Mouse (Mus musculus) frontal cortex, postnatal 14 days (tissue): ENCODE data around the gene Trim67.

Experiments used
- DNase-seq, 2 experiments: peaks; one replicate each; pipeline ENCODE4 v3.0.0; 2022; ENCODE audit warnings: low spot score in 2 of 2

Trim67 gene

GRCm38 (mm10) chr8:124792708-124793107 is at the start of gene Trim67:
Gene Trim67 (plus strand): TSS chr8:124793092.
- peak in 1 of 2 experiments; percentile 61 for DNase-seq

GRCm38 (mm10) chr8:124746661-124747060 is 46.2 kb upstream of the Trim67 start:
- DNase-seq, result no peak

GRCm38 (mm10) chr8:124751191-124751590 is 41.7 kb upstream of the Trim67 start:
- no peak for DNase-seq

DNA sequence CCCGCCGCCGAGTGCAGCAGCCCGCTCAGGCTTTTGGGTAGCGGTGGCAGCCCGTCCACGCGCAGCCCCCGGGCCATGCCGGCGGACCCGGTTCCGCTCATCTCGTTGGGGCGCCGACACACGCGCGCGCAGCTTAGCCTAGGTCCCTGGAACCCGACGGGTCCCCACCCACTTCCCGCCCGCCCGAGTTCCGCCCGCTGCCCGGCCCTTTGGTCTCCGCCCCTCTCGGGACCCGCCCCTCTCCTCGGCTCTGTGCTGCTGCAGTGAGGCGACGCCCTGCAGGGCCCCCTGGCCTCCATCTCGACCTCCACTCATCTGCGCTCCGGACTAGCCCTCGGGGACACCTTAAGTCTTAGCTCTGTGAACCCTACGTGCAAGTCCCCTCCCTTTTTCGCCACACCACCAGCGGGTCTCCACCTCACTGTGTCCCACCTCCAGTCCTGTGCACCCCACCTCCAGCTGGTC is 41.2 kb upstream of the Trim67 start, which contains the start of gene Fam89a:
Gene Fam89a (minus strand): TSS at position 124 of the 465 bp plus-strand sequence.
- DNase-seq, result no peak

DNA sequence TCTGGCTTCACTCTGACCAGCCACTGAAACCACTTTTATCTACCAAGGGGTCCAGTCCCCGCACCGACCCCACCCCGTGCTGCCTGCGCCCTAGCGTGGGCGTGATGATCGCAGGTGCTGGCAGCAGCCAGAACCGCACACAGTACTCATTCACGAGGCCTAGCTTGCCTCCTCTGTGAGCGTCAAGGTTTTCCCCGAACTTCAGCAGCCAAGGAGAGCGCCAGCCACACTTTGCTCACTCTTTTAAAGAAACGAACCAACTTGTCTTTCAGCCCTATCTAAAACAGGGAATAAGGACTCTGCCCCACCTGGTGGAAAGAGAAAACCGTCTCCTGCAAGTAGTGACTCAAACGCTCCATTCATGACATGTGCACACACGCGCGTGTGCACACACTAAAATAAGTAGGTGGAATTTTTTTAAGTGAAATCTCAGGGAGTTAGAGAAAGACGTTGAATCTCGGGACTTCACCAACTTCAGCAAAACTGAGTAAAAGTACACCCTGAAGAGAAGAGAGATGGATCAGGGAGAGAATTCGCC is 40.5 kb upstream of the Trim67 start:
- no peak for DNase-seq

- DNase-seq, result peak in 1 of 2 experiments; percentile 52
These were observed 38.6 kb upstream of the Trim67 start for GRCm38 (mm10) chr8:124754101-124754791.

GRCm38 (mm10) chr8:124754792-124755190 is 38.1 kb upstream of the Trim67 start:
- no peak for DNase-seq

GRCm38 (mm10) chr8:124755481-124755880 is 37.4 kb upstream of the Trim67 start:
- DNase-seq, result no peak

- DNase-seq, result no peak
These were observed 36.7 kb upstream of the Trim67 start for GRCm38 (mm10) chr8:124756153-124756552.

DNA sequence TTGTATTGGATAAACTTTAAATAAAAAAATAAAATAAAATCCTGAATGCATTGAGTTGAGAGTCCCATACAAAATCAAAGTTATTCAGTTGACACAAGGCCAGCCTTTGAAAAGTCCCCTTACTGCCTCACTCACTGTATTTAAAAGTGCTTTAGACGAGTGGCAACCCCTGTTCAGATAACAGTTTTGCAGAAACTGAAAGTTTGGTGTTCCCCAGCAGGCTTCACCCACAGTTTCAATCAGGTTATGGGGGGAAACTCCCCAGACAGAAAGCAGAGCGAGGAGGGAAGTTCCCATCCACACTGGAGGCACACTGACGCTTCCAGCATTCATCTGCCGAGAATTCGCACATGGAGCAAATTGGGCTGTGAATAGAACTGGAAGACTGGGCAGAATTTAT is 36.3 kb upstream of the Trim67 start:
- no peak for DNase-seq

DNA sequence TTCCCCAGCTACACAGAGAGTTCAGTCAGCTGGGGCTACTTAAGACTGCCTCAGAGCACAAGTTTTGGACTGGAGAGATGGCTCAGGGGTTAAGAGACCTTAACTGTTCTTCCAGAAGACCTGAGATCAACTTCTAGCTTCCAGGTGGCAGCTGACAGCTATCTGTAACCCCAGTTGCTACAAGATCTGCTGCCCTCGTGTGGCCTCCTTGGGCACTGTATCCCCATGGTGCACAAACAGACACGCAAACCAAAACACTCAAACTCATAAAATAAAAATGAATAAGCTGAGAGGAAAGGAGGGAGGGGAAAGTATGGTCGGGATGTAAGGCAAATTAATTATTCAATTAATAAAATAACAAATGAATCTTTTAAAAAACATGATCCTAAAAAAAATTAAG is 34.3 kb upstream of the Trim67 start:
- DNase-seq, result no peak

- DNase-seq, result no peak
These were observed 29.8 kb upstream of the Trim67 start for GRCm38 (mm10) chr8:124763061-124763460.

DNA sequence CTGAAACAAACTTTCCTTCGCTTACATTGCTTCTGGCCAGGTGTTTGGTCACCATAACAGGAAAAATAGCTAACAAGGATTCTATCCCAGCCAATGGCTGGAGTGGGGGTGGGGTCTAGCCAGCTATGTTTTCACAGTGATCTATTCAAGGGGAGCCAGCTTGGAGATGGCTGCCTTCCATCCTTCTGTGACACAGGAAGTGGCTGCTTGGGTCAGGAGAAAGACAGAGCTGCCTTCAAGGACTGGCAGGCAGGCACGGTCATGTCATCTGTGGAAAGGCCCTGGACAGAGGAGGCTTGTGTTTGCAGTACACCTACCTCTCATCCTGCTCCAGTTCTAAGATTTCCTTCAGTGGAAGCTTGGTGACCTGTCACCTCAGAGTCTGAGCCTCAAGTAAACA is 20.5 kb upstream of the Trim67 start:
- no peak for DNase-seq

DNA sequence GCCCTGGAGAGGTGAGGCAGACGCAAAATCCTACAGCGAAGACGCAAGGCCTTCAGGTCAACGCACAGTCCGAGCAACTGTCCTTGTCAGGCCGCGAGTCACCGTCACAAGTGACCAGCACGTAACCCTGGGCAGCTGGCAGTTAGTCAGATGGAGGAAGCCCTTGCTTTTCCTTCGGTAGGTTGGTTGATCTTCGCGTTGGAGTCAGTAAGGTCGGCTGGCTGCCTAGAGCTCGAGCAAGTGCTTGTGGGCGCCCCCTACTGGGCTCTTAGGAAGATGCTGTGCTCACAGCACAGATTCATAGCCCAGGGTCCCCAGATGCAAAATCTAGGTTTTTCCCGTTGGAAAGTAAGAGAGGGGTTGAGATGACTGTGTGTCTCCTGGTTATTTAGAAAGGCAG is 17.2 kb upstream of the Trim67 start:
- DNase-seq, result peak; percentile 56 to 63

GRCm38 (mm10) chr8:124780236-124780635 is 12.7 kb upstream of the Trim67 start:
- DNase-seq, result no peak

DNA sequence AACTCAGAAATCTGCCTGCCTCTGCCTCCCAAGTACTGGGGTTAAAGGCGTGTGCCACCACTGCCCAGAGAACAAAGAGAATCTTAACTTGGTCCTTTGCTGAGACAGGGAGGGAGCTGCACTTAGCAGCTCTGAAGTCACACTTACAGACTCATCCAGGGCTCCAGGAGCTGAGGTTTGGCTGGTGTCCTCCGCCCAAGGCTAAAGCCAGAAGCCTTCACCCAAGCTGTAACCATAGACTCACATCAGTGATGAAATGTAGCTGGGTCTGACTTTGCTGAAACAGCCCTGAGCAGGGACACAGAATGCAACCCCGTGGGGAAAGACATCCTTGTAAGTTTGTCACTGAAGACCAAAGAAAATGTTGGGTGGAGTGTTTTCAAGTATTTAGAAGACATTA is 10.5 kb upstream of the Trim67 start:
- DNase-seq, result no peak

DNA sequence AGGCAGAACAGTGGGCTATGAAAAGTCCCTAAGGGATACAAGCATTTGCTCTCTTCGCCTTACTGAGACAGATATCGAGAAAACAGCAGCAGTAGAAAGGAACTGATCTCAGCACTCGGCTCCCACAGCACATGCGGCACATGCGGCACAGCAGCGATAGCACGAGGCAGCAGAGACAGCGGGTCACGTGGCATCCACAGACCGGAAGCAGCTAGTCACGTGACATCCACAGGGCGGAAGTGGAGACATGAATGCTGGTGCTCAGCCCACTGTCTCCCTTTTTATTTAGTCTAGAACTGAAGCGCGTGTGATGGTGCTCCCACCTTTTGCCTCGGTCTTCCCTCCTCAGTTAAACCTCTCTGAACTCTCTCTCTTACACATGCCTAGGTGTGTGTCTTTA is 9.7 kb upstream of the Trim67 start:
- no peak for DNase-seq

GRCm38 (mm10) chr8:124784613-124785012 is 8.3 kb upstream of the Trim67 start:
- DNase-seq, result peak; percentile 50 to 60

DNA sequence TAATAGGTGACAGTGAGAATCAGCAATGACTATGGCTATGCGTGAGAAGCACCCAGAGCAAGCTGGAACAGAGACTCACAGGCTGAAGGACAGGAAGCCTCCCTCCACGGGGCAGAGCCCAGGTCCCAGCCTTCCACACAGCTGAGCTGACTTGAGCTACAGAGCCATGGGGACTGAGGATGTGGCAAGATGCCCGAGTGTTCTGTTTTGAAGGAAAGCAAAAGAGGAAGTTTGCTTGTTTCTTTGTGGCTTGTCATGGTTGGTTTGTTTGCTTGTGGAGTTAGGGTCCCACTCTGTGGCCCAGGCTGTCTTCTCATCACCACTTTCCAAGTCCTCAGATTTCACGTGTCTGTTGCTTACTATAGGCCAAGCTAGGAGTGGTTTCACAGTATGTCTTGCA is 2.2 kb upstream of the Trim67 start:
- DNase-seq, result no peak

GRCm38 (mm10) chr8:124791751-124792150 is 1.1 kb upstream of the Trim67 start:
- DNase-seq, result no peak

DNA sequence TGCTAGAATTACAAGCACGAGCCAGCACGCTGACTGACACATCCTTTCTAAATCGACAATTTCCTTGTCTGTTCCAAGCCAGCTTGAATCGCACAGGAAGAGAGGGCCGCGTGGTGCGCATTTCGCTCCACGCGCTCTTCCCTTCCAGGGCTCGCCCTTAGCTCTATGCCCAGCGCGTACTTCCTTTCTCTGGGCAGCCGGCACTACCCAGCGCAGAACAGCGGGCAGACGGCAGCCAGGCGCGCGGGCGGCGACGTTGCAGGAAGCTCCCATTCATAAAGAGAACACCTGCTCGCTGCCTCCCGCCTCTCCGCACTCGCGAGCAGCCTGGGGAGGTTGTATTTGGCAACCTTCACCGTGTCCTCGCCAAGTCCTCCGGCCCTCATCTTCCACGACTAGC is 706 bp upstream of the Trim67 start:
- peak in 1 of 2 experiments; percentile 27 for DNase-seq

- peak; percentile 62 for DNase-seq
These were observed 320 bp downstream of the Trim67 start for GRCm38 (mm10) chr8:124793172-124793651.
